Mouse (Mus musculus): Measurements from ENCODE around the gene Bnc2.

DNA sequence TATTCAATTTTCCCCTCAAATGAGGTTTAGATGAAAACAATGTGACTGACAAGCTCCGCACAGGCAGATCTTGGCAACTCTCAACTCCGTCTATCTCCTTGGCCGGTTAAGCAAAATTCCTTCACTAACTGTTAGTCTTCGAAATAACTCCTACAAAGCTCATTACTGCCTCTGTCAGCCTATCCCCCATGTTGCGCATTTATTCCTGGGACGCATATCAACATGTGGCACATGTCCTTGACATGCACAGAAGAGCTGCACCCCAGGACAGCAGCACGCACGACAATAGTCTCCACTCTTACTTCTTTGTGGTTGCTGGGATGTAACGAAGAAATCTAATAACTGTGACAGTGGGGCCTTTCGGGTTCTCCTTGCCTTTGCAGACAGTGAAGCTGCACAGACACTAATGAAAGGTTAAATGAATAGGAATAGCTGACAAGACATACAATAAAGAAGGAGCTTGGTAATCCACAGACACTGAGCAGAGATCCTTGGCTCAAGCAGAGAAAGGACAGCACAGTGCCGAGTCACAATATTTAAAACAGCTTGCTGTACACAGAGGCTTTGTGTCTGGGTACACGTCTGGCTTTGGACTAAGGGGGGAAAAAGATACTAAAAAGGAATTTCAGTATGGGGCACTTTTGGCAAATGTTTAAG lies 6.0 kb downstream of the Bnc2 start:
- TF ChIP-seq POLR2AphosphoS5 (IDR thresholded peaks at IDR 0.05; ENCODE audit: insufficient replicate concordance, low read depth, low read length) (no peak), CTCF (IDR thresholded peaks at IDR 0.05; ENCODE audit: low read depth, low read length) (no peak), GATA1 (IDR thresholded peaks at IDR 0.05; ENCODE audit: borderline replicate concordance, low read length) (no peak), TAL1 (conservative IDR thresholded peaks at IDR 0.05; ENCODE audit: low read depth, low read length) (no peak), GATA2 (IDR thresholded peaks at IDR 0.05; ENCODE audit: borderline replicate concordance, low read depth, low read length) (no peak)

All from G1E (cell line).